Mouse (Mus musculus): Measurements from ENCODE around the gene Maff. TPM values are rescaled to one million over a fixed set of nuclear protein-coding genes. Genes with fewer than 3 reads are reported as not detected.

Gene Maff
- total RNA-seq, 2 experiments from 2014 or later: 9.8 to 10.2 TPM

GRCm38 (mm10) chr15:79399231-79400052 is 53.0 kb downstream of the Maff start:
- no peak for DNase-seq

GRCm38 (mm10) chr15:79400134-79400974 is 53.9 kb downstream of the Maff start:
- DNase-seq: no peak

GRCm38 (mm10) chr15:79400975-79401365 is 54.5 kb downstream of the Maff start:
- DNase-seq: peak; percentile 51

- DNase-seq: no peak
These were observed 55.8 kb downstream of the Maff start for GRCm38 (mm10) chr15:79402176-79402575.

- DNase-seq: peak; percentile 91
These were observed 56.7 kb downstream of the Maff start, which contains the start of gene Tmem184b for GRCm38 (mm10) chr15:79402836-79403762. TSS of gene Tmem184b (minus strand) at chr15:79403569.

- no peak for DNase-seq
These were observed 57.4 kb downstream of the Maff start for GRCm38 (mm10) chr15:79403763-79404210.

- no peak for DNase-seq
These were observed 57.9 kb downstream of the Maff start for GRCm38 (mm10) chr15:79404277-79404676.

- DNase-seq: no peak
These were observed 60.1 kb downstream of the Maff start for GRCm38 (mm10) chr15:79406564-79406963.

Small RNA genes within 50 kb of the gene (microRNA-seq; reads per million reads assigned to microRNA genes)
- 2.4 to 2.5 reads per million in 2 experiments for gene Mir1943

Other genes starting within 250 kb of the Maff start
- gene Micall1, start 237.7 kb upstream of the Maff start, total RNA-seq (2021): 100 to 1,000 TPM in 1 of 2 experiments, 10 to 100 TPM in 1; 92.8 to 101 TPM
- gene Polr2f, start 205.6 kb upstream of the Maff start, total RNA-seq (2021): 100 to 1,000 TPM; 126 to 139 TPM
- gene 1700088E04Rik, start 205.4 kb upstream of the Maff start, total RNA-seq (2021): 1 to 10 TPM; 1.2 to 2.1 TPM
- gene Sox10, start 181.4 kb upstream of the Maff start, total RNA-seq (2021): under 1 TPM; 0.55 to 0.90 TPM
- 10 to 100 TPM; 24.5 to 26.0 TPM for gene Pick1, start 117.4 kb upstream of the Maff start, total RNA-seq (2021)
- gene Gm49486, start 117.2 kb upstream of the Maff start, total RNA-seq (2021): under 1 TPM; 0.52 to 0.74 TPM
- gene Slc16a8, start 91.9 kb upstream of the Maff start, total RNA-seq (2021): under 1 TPM; 0.23 to 0.31 TPM
- gene Baiap2l2, start 61.1 kb upstream of the Maff start, total RNA-seq (2021): 1 to 10 TPM; 1.3 to 2.0 TPM
- gene Pla2g6, start 18.2 kb upstream of the Maff start, total RNA-seq (2021): 1 to 10 TPM; 8.4 to 9.6 TPM
- gene Tmem184b, start 56.9 kb downstream of the Maff start, total RNA-seq (2021): 10 to 100 TPM; 68.1 to 73.4 TPM
- 100 to 1,000 TPM in 1 of 2 experiments, 10 to 100 TPM in 1; 99.6 to 108 TPM for gene Csnk1e, start 108.9 kb downstream of the Maff start, total RNA-seq (2021)
- gene Kcnj4, start 158.6 kb downstream of the Maff start, total RNA-seq (2021): 1 to 10 TPM; 1.3 to 1.7 TPM
- 10 to 100 TPM; 25.4 to 25.6 TPM for gene Kdelr3, start 169.8 kb downstream of the Maff start, total RNA-seq (2021)
- 100 to 1,000 TPM; 221 to 226 TPM for gene Ddx17, start 200.1 kb downstream of the Maff start, total RNA-seq (2021)

Measured in heart, postnatal 4 days (tissue).